Mouse (Mus musculus) urinary bladder, postnatal 36 days (tissue): Measurements from ENCODE around the gene Boc.
"Not testable (repeated sequence)": the region's sequence is repeated elsewhere in the genome, so short reads cannot be mapped to it uniquely, and the experiment has no call there.

ENCODE experiments used
- DNase-seq, 2 experiments: peaks; one replicate each; pipeline ENCODE4 v3.0.0; 2022; ENCODE audit warnings: low spot score in 2 of 2, mixed read lengths in 1 of 2

Boc gene

DNA sequence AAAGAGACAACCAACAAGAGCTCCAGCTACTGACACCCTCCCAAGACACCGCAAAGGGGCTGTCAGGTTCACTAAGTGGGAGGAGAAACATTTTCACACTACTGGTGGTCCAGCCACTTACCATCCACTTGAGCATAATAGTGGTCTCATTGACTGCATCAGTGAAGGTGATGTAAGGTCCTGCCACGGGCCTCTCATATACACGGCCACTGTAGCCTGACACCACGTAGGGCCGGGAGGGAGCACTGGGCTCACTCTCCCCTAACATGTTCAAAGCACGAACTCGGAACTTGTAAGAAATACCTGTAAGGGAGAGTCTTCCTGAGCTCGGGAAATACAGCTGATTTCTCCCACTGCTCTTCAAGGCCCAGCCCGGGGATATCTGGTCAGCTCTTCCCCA, 67.6 kb downstream of the Boc start:
- no peak for DNase-seq

- no peak for DNase-seq
Observed at GRCm38 (mm10) chr16:44487194-44487593, 71.5 kb downstream of the Boc start.

GRCm38 (mm10) chr16:44486612-44487011, 72.1 kb downstream of the Boc start:
- DNase-seq, result no peak

- no peak for DNase-seq
Observed at GRCm38 (mm10) chr16:44485691-44486090, 73.0 kb downstream of the Boc start.

- no peak for DNase-seq
Observed at GRCm38 (mm10) chr16:44484831-44485230, 73.9 kb downstream of the Boc start.

- DNase-seq, result peak; percentile 80 to 84
Observed at GRCm38 (mm10) chr16:44484079-44484478, 74.6 kb downstream of the Boc start.

- no peak for DNase-seq
Observed at GRCm38 (mm10) chr16:44481599-44482593, 76.8 kb downstream of the Boc start.

DNA sequence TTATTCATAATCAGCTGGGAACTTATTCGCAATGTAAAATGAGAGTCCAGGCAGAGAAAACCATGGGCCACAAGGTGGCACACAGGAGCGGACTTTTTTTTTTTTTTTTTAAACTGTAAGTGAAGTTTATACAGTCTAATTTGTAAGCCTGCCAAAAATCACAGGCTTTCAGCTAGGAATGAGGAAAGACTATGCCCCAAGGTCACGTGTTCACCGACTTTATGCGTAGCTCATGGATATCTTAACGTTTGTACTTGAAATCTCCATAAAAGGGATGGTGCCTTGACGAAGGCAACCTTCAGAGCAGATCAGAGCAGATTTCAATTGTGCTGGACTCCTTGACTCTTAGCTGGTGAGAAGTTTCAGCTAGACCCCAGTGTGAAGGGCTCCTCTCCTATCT, 78.1 kb downstream of the Boc start:
- DNase-seq, result no peak

- DNase-seq, result no peak
Observed at GRCm38 (mm10) chr16:44479852-44480251, 78.8 kb downstream of the Boc start.

GRCm38 (mm10) chr16:44478767-44479166, 79.9 kb downstream of the Boc start:
- no peak for DNase-seq

DNA sequence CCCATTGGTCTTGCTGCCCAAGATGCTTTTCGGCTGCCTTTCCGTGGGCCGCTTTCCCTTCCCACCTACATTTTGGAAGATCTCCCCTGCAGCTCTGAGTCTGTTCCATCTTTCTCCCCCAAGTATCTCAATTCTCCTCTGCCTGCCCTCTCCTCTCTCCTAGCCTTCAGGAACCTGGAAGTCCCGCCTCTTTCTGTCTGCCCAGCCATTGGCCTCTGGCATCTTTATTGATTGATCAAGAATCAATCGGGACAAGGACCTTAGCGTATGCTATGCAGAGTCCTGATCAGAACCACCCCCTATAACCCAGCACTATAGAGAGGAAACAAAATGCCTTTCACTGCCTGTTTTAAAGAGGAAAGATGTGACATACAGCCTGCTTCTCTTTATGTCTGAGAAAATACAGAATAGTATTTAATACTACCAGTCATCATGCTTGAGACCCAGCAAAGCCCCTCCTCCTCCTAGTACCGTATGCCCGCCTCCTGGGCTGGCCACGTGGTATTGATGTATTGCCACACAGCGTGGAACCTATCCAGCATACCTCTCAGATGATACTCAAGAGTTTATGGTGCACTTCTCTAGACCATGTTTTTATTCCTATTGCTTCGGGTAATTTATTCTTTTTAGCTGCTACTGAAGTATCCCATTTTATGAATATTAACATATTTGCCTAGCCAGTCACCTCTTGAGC, 82.9 kb downstream of the Boc start:
- no peak for DNase-seq

DNA sequence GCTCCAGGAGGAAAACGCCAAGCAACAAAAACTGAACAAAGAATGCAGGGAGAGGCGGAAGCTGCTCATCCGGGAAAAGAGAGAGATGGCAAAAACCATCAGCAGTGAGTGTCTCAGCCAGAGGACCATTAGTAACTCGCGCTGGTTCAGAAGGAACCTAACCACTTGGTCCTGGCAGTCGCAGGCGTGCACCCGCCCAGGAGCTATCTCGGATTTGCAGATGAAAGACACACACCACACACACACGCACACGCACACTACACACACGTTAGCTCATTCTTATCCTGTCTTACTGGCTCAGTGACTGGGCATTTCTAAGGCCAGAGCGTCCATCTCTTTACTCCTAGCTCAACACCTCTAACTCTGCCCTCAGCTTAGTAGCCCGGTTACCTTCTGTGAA, 83.4 kb downstream of the Boc start:
- DNase-seq, result no peak

DNA sequence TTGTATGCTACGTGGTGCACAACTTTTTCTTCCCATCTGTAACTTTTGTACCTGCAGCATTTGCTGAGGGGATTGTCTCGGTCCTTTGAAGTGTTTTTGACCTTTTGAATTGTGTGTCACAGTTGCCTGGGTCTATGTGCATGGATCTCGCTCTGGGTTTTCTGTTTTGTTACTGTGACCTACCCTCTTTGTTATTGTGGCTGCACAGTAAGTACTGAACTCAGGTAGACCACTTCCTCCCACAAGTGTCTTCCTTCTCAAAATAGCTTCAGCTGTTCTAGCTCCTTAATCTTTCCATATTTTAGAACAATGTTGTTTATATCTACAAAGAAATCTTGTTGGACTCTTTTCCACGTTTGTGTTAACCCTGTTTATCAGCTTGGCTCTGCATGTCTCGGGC, 97.8 kb downstream of the Boc start:
- DNase-seq, result no peak

DNA sequence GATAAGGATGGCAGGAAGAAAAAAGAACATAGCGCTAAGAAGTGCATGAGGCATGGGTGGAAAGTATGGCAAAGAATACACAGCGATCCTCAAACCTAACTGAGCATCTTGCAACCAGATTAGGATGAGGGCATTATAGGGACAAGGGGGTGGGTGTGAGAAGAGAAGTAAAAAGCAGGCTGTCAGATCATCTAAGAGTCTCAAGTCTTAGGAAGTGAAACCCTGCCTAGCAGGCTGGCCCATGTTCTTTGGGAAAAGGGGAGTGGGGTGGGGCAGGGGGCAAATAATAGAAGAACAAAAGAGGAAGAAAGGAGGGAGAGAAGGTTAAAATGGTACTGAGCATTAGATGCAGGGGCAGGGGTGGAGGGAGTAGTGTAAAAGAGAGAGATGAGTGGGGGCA, 99.9 kb downstream of the Boc start:
- DNase-seq, result no peak

- DNase-seq, result no peak
Observed at GRCm38 (mm10) chr16:44457858-44458257, 100.8 kb downstream of the Boc start.

DNA sequence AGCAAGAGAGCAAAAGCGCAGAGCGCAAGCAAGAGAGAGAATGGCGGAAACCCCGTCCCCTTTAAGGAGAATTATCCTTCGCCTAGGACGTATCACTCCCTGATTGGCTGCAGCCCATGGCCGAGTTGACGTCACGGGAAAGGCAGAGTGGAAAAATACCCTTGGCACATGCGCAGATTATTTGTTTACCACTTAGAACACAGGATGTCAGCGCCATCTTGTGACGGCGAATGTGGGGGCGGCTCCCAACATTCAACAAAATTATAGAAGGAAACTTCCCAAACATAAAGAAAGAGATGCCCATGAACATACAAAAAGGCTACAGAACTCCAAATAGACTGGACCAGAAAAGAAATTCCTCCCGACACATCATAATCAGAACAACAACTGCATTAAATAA, 116.8 kb downstream of the Boc start:
- DNase-seq, result not testable (repeated sequence)

DNA sequence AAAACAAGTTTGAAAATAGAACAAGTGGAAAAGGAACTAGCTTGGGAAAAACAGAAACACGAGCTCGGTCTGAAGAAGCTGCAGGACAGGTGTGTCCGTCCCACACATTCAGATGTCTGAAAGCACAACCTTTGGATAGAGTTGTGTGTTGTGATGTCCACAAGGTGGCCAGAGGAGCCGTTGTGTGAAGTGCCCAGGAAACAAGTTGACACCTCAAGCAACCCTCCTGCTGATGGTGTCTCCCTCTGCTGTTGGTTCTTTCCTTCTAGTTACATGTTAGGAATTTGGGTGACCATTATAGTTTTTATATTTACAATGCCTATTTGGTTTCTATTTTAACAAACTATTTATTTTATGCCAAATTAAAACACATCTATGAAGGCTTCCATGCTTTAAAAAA, 123.2 kb downstream of the Boc start:
- DNase-seq, result no peak
